Mouse (Mus musculus): Measurements from ENCODE around the gene Fgfr2.

Fgfr2 gene

GRCm38 (mm10) chr7:132060116-132060515 is 1063.0 kb downstream of the Fgfr2 start:
- DNase-seq (ENCODE audit: low read depth in 2 of 2, low spot score in 2 of 2): no peak

- no peak for DNase-seq (ENCODE audit: low read depth in 2 of 2, low spot score in 2 of 2)
These were observed 1066.6 kb downstream of the Fgfr2 start for GRCm38 (mm10) chr7:132056565-132056964.

- DNase-seq (ENCODE audit: low read depth in 2 of 2, low spot score in 2 of 2): no peak
These were observed 1076.5 kb downstream of the Fgfr2 start for GRCm38 (mm10) chr7:132046662-132047061.

GRCm38 (mm10) chr7:132031940-132032531 is 1091.1 kb downstream of the Fgfr2 start:
- no peak for DNase-seq (ENCODE audit: low read depth in 2 of 2, low spot score in 2 of 2)

GRCm38 (mm10) chr7:132026671-132027070 is 1096.5 kb downstream of the Fgfr2 start:
- DNase-seq (ENCODE audit: low read depth in 2 of 2, low spot score in 2 of 2): no peak

- no peak for DNase-seq (ENCODE audit: low read depth in 2 of 2, low spot score in 2 of 2)
These were observed 1097.6 kb downstream of the Fgfr2 start for GRCm38 (mm10) chr7:132025591-132025990.

GRCm38 (mm10) chr7:132015933-132016332 is 1107.2 kb downstream of the Fgfr2 start:
- DNase-seq (ENCODE audit: low read depth in 2 of 2, low spot score in 2 of 2): no peak

GRCm38 (mm10) chr7:132015193-132015592 is 1108.0 kb downstream of the Fgfr2 start:
- no peak for DNase-seq (ENCODE audit: low read depth in 2 of 2, low spot score in 2 of 2)

GRCm38 (mm10) chr7:132013970-132014369 is 1109.2 kb downstream of the Fgfr2 start:
- no peak for DNase-seq (ENCODE audit: low read depth in 2 of 2, low spot score in 2 of 2)

GRCm38 (mm10) chr7:132012969-132013679 is 1110.0 kb downstream of the Fgfr2 start:
- no peak for DNase-seq (ENCODE audit: low read depth in 2 of 2, low spot score in 2 of 2)

GRCm38 (mm10) chr7:132009002-132009401 is 1114.1 kb downstream of the Fgfr2 start:
- DNase-seq (ENCODE audit: low read depth in 2 of 2, low spot score in 2 of 2): no peak

GRCm38 (mm10) chr7:132005996-132006696 is 1117.0 kb downstream of the Fgfr2 start:
- no peak for DNase-seq (ENCODE audit: low read depth in 2 of 2, low spot score in 2 of 2)

- DNase-seq (ENCODE audit: low read depth in 2 of 2, low spot score in 2 of 2): no peak
These were observed 1130.3 kb downstream of the Fgfr2 start for GRCm38 (mm10) chr7:131992873-131993272.

GRCm38 (mm10) chr7:131992226-131992625 is 1130.9 kb downstream of the Fgfr2 start:
- no peak for DNase-seq (ENCODE audit: low read depth in 2 of 2, low spot score in 2 of 2)

- no peak for DNase-seq (ENCODE audit: low read depth in 2 of 2, low spot score in 2 of 2)
These were observed 1134.1 kb downstream of the Fgfr2 start for GRCm38 (mm10) chr7:131989056-131989455.

GRCm38 (mm10) chr7:131978609-131979008 is 1144.5 kb downstream of the Fgfr2 start:
- DNase-seq (ENCODE audit: low read depth in 2 of 2, low spot score in 2 of 2): no peak

- no peak for DNase-seq (ENCODE audit: low read depth in 2 of 2, low spot score in 2 of 2)
These were observed 1147.3 kb downstream of the Fgfr2 start for GRCm38 (mm10) chr7:131975867-131976266.

GRCm38 (mm10) chr7:131970255-131970654 is 1152.9 kb downstream of the Fgfr2 start:
- no peak for DNase-seq (ENCODE audit: low read depth in 2 of 2, low spot score in 2 of 2)

GRCm38 (mm10) chr7:131966916-131967494 is 1156.1 kb downstream of the Fgfr2 start:
- no peak for DNase-seq (ENCODE audit: low read depth in 2 of 2, low spot score in 2 of 2)

- no peak for DNase-seq (ENCODE audit: low read depth in 2 of 2, low spot score in 2 of 2)
These were observed 1156.9 kb downstream of the Fgfr2 start, which contains the start of gene Gpr26 for GRCm38 (mm10) chr7:131966023-131966915. Gene Gpr26, plus strand, starts transcription at chr7:131966460.

GRCm38 (mm10) chr7:131960551-131960950 is 1162.6 kb downstream of the Fgfr2 start:
- no peak for DNase-seq (ENCODE audit: low read depth in 2 of 2, low spot score in 2 of 2)
